Mouse (Mus musculus): ENCODE measurements at regions not wholly inside any gene's neighbourhood (a gene's known extent, or its start where the extent isn't known, plus 50 kb on each side); places are given as distances from the start of the nearest gene placed in this dataset.

DNA sequence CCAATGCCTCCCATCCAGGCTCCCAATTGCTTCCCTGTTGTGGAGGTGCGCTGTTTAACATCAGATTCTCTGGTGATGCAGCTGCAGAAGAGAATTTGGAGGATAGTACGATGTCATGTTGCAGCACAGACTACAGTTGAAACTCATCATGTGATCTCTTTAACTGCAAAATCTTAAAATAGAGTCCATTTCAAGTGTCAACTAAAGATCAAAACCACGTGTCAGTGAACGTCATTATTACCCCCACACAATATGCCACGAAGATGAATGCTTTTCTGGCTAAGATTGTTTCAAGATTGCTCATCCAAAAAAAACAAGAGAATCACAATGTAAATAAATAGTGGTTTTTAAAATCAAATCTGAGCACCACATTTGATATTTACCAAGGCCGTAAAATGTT, 343.7 kb upstream of the Fam98a start:
- no peak for DNase-seq (ENCODE audit: low spot score in 2 of 2)

DNA sequence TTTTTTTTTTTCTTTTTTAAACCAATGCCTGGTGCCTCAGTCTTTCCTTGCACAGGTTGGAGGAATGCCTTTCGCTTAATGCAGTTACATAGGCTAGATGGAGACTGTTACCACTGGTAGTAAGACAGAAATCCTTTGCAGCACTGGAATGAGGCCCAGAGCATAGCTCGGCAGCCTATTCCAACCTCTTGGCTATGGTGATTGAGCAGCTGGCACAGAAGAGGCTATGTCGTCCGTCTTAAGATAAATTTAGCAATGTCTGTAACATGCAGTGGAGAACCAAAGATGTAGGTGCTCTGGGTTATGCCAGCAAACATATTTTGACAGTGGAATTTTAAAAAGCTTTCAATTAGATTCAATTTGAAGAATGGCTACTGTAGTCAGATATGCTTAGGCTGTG, 343.2 kb upstream of the Fam98a start:
- no peak for DNase-seq (ENCODE audit: low spot score in 2 of 2)

DNA sequence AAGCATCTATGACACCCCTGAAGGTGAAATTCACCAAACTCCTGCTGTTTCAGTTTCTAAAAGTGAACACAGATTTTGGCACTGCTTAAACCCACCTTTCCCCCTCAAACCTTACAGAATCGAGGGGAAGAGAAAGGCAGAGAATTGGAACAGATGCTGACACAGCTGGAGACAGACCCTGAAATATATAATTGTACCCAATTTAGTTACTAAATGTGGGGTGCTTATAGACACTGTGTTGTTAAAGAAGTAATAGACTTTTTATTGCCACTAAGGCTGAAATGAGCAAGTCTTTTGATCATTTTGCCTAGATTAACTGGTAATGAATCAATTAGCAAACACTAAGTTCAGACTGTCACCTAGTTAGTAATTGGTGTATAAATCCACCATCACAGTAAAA, 341.8 kb upstream of the Fam98a start:
- DNase-seq (ENCODE audit: low spot score in 2 of 2): no peak

DNA sequence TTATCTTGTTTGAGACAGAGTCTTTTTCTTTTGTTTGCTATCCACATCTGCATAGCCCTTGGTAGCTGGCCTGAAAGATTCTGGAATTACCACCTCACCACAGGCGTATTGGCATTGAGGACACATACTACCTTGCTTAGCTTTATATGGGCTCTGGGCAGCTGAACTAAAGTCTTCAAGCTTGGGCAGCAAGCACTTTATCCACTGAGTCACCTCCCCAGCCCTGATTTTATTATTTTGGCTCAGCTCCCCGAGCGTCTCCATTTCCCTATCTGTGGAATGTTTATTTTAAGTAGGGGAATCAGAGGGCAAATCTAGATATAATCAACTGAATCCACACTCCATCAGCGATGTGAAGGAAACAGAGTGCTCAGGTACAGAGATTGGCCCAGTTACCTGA, 340.4 kb upstream of the Fam98a start:
- DNase-seq (ENCODE audit: low spot score in 2 of 2): no peak

GRCm38 (mm10) chr17:75891564-75891963, 339.8 kb upstream of the Fam98a start:
- DNase-seq (ENCODE audit: low spot score in 2 of 2): no peak

DNA sequence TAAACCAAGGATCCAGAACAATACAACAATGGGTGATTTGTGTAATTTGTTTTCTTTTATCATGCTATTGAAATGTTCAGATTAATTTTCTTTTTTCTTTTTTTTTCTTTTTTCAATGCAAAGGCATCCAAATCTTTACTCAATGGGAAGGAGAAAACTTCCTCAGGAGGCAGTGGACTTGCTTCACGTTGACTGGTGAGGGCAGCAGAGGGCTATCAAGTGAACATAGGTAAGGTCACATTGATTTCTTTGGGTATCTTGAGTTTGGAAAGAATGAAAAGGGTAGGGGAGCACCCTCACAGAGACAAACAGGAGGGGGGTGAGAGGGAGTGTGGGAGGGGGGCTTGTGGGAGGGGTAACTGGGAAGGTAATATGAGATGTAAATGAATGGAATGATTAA, 326.1 kb upstream of the Fam98a start:
- no peak for DNase-seq (ENCODE audit: low spot score in 2 of 2)

- DNase-seq (ENCODE audit: low spot score in 2 of 2): no peak
Measured at GRCm38 (mm10) chr17:75876895-75877294, 325.1 kb upstream of the Fam98a start.

- no peak for DNase-seq (ENCODE audit: low spot score in 2 of 2)
Measured at GRCm38 (mm10) chr17:75874535-75874934, 322.8 kb upstream of the Fam98a start.

- DNase-seq (ENCODE audit: low spot score in 2 of 2): no peak
Measured at GRCm38 (mm10) chr17:75870492-75870891, 318.7 kb upstream of the Fam98a start.

GRCm38 (mm10) chr17:75857015-75857414, 305.3 kb upstream of the Fam98a start:
- no peak for DNase-seq (ENCODE audit: low spot score in 2 of 2)

- DNase-seq (ENCODE audit: low spot score in 2 of 2): no peak
Measured at GRCm38 (mm10) chr17:75815997-75816626, 264.4 kb upstream of the Fam98a start.

GRCm38 (mm10) chr17:75812163-75812562, 260.4 kb upstream of the Fam98a start:
- DNase-seq (ENCODE audit: low spot score in 2 of 2): no peak

- DNase-seq (ENCODE audit: low spot score in 2 of 2): no peak
Measured at GRCm38 (mm10) chr17:75808524-75809326, 257.0 kb upstream of the Fam98a start.

- DNase-seq (ENCODE audit: low spot score in 2 of 2): no peak
Measured at GRCm38 (mm10) chr17:75808025-75808424, 256.3 kb upstream of the Fam98a start.

GRCm38 (mm10) chr17:75804358-75804757, 252.6 kb upstream of the Fam98a start:
- no peak for DNase-seq (ENCODE audit: low spot score in 2 of 2)

GRCm38 (mm10) chr17:75796380-75796779, 244.6 kb upstream of the Fam98a start:
- no peak for DNase-seq (ENCODE audit: low spot score in 2 of 2)

- no peak for DNase-seq (ENCODE audit: low spot score in 2 of 2)
Measured at GRCm38 (mm10) chr17:75795772-75796171, 244.0 kb upstream of the Fam98a start.

DNA sequence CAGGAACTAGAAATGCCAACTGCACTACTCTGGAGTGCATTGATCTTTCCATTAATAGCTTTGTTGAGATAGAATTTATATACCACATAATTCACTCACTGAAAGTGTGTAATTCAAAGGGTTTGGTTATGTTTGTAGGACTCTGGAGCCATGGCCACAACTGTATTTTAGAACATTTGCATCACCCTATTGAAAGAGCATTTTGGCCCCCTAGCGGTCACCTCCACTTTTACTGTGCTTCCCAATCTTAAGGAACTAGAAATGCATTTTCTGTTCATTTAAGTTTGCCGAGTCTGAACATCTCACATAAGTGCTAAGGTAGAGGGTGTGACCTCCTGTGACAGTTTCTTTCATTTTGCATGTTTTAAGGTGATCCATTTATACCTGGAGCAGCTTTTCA, 228.0 kb upstream of the Fam98a start:
- DNase-seq (ENCODE audit: low spot score in 2 of 2): no peak

DNA sequence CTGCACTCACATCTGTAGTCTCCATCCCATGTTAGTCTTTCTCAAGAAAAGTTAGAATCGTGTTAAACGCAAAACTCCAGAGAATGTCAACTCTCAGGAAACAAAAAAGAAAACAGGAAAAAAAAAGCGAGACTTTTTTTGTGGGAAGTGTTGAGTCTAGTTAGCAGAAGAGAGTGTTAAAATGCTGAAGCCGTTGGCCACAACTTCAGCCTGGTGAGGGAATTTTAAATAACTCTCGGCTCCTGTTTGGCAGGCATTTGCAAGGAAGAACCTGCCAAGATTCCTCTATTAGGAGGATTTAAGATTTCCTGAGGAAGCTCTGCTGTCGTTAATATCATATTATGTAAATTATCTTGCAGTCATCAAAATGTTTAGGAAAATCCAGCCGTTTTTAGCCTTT, 224.9 kb upstream of the Fam98a start:
- no peak for DNase-seq (ENCODE audit: low spot score in 2 of 2)

DNA sequence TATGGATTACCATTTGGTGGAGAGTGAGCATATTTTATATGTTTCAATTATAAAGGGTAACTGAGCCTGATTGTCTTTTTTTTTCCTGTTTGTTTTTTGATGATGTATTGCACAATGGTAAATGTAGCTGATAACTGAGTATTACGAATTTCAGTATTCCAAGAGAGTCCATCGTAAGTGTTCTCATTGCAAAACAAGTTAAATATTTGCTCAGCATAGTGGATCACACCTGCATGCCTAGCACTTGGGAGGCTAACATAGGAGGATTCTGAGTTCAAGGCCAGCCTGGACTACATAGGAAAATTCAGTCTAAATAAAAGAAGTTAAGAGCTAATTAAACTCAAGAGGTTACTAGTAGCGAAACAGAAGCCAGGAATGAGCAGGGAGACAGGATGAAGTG, 223.8 kb upstream of the Fam98a start:
- no peak for DNase-seq (ENCODE audit: low spot score in 2 of 2)

GRCm38 (mm10) chr17:75772861-75773260, 221.1 kb upstream of the Fam98a start:
- DNase-seq (ENCODE audit: low spot score in 2 of 2): no peak

DNA sequence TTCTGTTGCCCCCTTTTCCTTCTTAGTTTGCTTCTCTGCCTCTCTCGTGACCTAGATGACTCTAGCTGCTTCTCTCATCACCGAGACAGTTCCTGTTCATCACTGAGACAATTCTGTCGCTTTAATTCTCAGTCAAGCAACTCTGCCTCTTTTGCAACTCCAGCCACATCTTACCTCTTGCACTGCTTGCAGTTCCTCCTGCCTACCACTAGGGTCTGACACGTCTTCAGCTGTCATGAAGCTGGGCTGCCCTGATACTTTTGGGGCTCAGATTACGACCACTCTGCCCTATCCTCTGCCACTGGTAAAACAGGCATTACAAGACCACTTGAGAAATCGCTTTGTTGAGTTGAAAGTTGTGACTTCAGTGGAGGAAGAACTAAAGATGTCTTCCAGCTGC, 216.9 kb upstream of the Fam98a start:
- DNase-seq (ENCODE audit: low spot score in 2 of 2): no peak

- DNase-seq (ENCODE audit: low spot score in 2 of 2): no peak
Measured at GRCm38 (mm10) chr17:75763391-75763790, 211.6 kb upstream of the Fam98a start.

DNA sequence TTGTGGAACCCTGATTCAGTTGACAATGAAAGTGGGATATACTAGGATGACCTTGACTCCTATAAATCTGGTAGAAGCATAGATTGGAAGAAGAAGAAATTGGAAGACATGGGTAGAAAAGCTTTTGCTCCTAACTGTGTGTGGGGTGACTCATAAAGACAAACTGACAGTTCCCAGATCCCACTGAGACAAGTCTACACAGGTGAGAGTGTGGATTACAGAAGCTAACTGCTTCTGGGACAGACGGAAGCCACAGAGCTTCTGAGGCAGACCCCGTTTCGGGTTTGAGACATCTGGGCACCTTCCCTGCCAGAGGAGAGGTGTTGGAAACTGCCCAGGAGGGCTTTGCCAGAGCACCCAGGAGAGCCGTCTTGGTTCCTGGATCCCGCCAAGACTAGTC, 204.7 kb upstream of the Fam98a start:
- DNase-seq (ENCODE audit: low spot score in 2 of 2): no peak

Measured in natural killer cell, adult 2 months (primary cell).